Mouse (Mus musculus): Measurements from ENCODE around the gene Cntnap5a. TPM values are rescaled to one million over a fixed set of nuclear protein-coding genes. Genes with fewer than 3 reads are reported as not detected.
"Not testable (repeated sequence)": the region's sequence is repeated elsewhere in the genome, so short reads cannot be mapped to it uniquely, and the experiment has no call there.

The Cntnap5a gene
- polyA plus RNA-seq, 1 experiment = 0.16 TPM

- Histone ChIP-seq H3K4me1 (ENCODE audit: control insufficient read depth, insufficient read depth, insufficient read length, low read length) (no peaks in the 10 kb centered on the region), H3K27ac (replicated peaks; ENCODE audit: low read depth, low read length) (no peak overlapping the region), H3K4me3 (ENCODE audit: insufficient read depth, low read depth, low read length) (no peak overlapping the region)
Observed at GRCm38 (mm10) chr1:116149764-116150369, 465.3 kb downstream of the Cntnap5a start.

GRCm38 (mm10) chr1:116184471-116184870 lies 499.9 kb downstream of the Cntnap5a start:
- no peak overlapping the region for H3K4me3 ChIP-seq (ENCODE audit: insufficient read depth, low read depth, low read length)
- H3K27ac ChIP-seq (replicated peaks; ENCODE audit: low read depth, low read length) = no peak overlapping the region
- no peaks in the 10 kb centered on the region for H3K4me1 ChIP-seq (ENCODE audit: control insufficient read depth, insufficient read depth, insufficient read length, low read length)

DNA sequence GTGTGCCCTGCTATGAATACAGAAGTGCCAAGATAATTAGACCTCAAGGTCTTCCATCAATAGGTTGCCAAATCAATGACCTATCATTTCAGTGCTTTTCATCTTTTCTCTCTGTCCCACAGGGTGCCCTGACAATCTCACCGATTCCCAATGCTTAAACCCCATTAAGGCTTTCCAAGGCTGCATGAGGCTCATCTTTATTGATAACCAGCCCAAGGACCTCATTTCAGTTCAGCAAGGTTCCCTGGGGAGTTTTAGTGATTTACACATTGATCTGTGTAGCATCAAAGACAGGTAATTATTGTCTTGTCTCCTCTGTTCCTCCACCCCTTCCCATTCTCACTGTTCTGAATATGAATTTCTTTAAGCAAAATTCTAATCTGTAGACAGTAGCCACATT lies 503.6 kb downstream of the Cntnap5a start:
- H3K4me1 ChIP-seq (ENCODE audit: control insufficient read depth, insufficient read depth, insufficient read length, low read length); H3K4me3 ChIP-seq (ENCODE audit: insufficient read depth, low read depth, low read length): not testable (repeated sequence)

GRCm38 (mm10) chr1:116192299-116192698 lies 507.7 kb downstream of the Cntnap5a start:
- no peaks in the 10 kb centered on the region for H3K4me1 ChIP-seq (ENCODE audit: control insufficient read depth, insufficient read depth, insufficient read length, low read length)
- no peak overlapping the region for H3K27ac ChIP-seq (replicated peaks; ENCODE audit: low read depth, low read length)
- no peak overlapping the region for H3K4me3 ChIP-seq (ENCODE audit: insufficient read depth, low read depth, low read length)

More for the DNA sequence above, 503.6 kb downstream of the Cntnap5a start:
- not testable (repeated sequence) for H3K27ac ChIP-seq (replicated peaks; ENCODE audit: low read depth, low read length)

- H3K4me1 ChIP-seq (ENCODE audit: control insufficient read depth, insufficient read depth, insufficient read length, low read length) = no peaks in the 10 kb centered on the region
- no peak overlapping the region for H3K27ac ChIP-seq (replicated peaks; ENCODE audit: low read depth, low read length)
- H3K4me3 ChIP-seq (ENCODE audit: insufficient read depth, low read depth, low read length) = no peak overlapping the region
Observed at GRCm38 (mm10) chr1:116216883-116217282, 532.3 kb downstream of the Cntnap5a start.

DNA sequence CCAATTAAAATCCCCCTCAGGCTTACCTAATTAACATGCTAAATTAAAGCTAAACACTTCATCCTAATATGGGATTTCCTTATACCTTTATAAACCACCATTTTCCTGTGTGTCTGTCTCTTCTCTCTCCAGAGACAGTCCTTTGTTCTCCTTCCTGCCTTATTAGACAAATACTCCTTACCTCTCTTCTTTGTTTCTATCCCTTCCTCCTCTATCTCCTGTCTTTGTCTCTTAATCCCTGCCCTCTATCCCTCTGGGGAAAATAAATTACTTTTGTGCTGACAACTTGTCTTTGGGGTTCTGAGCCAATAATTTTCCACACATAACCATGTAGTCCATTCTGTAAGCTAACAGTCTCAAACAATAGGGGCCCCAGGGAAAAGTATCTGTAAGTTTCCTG lies 556.0 kb downstream of the Cntnap5a start:
- no peak overlapping the region for H3K4me3 ChIP-seq (ENCODE audit: insufficient read depth, low read depth, low read length)
- no peaks in the 10 kb centered on the region for H3K4me1 ChIP-seq (ENCODE audit: control insufficient read depth, insufficient read depth, insufficient read length, low read length)
- H3K27ac ChIP-seq (replicated peaks; ENCODE audit: low read depth, low read length) = no peak overlapping the region

- Histone ChIP-seq H3K4me3 (ENCODE audit: insufficient read depth, low read depth, low read length) (no peak overlapping the region), H3K27ac (replicated peaks; ENCODE audit: low read depth, low read length) (no peak overlapping the region), H3K4me1 (ENCODE audit: control insufficient read depth, insufficient read depth, insufficient read length, low read length) (no peaks in the 10 kb centered on the region)
Observed at GRCm38 (mm10) chr1:116243856-116244255, 559.3 kb downstream of the Cntnap5a start.

GRCm38 (mm10) chr1:116281144-116281543 lies 596.6 kb downstream of the Cntnap5a start:
- Histone ChIP-seq H3K4me1 (ENCODE audit: control insufficient read depth, insufficient read depth, insufficient read length, low read length) (no peaks in the 10 kb centered on the region), H3K27ac (replicated peaks; ENCODE audit: low read depth, low read length) (no peak overlapping the region), H3K4me3 (ENCODE audit: insufficient read depth, low read depth, low read length) (no peak overlapping the region)

- Histone ChIP-seq H3K4me3 (ENCODE audit: insufficient read depth, low read depth, low read length) (no peak overlapping the region), H3K27ac (replicated peaks; ENCODE audit: low read depth, low read length) (no peak overlapping the region), H3K4me1 (ENCODE audit: control insufficient read depth, insufficient read depth, insufficient read length, low read length) (no peaks in the 10 kb centered on the region)
Observed at GRCm38 (mm10) chr1:116283968-116284367, 599.4 kb downstream of the Cntnap5a start.

- Histone ChIP-seq H3K27ac (replicated peaks; ENCODE audit: low read depth, low read length) (no peak overlapping the region), H3K4me3 (ENCODE audit: insufficient read depth, low read depth, low read length) (no peak overlapping the region), H3K4me1 (ENCODE audit: control insufficient read depth, insufficient read depth, insufficient read length, low read length) (no peaks in the 10 kb centered on the region)
Observed at GRCm38 (mm10) chr1:116306555-116306954, 622.0 kb downstream of the Cntnap5a start.

DNA sequence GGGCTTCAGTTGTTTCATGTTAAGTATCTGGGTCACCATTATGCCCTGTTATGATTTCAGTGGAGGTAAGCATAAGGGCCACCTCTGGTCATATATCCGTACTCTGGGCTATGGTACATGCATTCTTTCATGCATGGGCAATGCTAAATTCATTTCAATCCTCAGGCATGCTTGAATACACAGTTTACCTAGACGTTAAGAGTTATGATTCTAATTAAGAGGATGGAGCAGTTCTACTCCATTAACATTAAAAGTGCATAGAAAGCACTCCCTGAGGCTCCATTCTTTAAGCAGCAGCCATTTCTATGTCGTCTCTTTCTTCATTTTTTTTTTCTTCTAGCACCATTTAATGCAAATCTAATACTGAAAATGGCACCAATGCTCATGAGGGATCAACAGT lies 627.0 kb downstream of the Cntnap5a start:
- H3K4me3 ChIP-seq (ENCODE audit: insufficient read depth, low read depth, low read length) = no peak overlapping the region
- H3K4me1 ChIP-seq (ENCODE audit: control insufficient read depth, insufficient read depth, insufficient read length, low read length) = no peaks in the 10 kb centered on the region
- H3K27ac ChIP-seq (replicated peaks; ENCODE audit: low read depth, low read length) = no peak overlapping the region

DNA sequence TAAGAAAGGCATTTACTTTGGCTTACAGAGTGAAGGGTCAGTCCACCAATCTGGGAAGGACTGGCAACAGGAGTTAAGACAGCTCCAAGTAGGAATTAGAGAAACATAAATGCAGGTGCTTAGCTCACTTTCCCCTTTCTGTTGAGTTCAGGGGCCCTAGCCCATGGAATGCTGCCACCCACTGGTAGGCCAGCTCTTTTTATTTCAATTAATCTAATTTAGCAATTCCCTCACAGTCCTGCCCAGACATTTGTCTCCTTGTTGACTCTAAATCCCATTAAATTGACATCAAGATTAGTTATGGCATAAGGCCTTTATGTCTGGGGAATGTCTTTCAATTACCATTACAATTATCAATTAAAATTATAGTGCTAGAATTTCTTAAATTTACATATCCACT lies 628.7 kb downstream of the Cntnap5a start:
- H3K27ac ChIP-seq (replicated peaks; ENCODE audit: low read depth, low read length) = no peak overlapping the region

DNA sequence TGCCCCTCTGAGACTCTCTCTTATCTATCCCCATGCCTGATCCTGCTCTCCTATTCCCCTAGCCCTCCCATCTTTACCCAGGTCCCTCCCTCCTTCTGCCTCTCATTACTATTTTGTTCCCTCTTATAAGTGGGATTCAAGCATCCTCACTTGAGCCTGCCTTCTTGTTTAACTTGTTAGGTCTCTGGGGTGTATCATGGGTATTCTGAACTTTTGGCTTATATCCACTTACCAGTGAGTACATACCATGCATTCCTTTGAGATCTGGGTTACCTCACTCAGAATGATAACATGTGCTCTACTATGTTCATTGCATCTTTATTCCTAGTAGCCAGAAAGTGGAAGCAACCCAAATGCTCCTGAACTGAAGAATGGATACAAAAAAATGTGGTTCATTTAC lies 639.9 kb downstream of the Cntnap5a start:
- Histone ChIP-seq H3K27ac (replicated peaks; ENCODE audit: low read depth, low read length) (no peak overlapping the region), H3K4me3 (ENCODE audit: insufficient read depth, low read depth, low read length) (no peak overlapping the region), H3K4me1 (ENCODE audit: control insufficient read depth, insufficient read depth, insufficient read length, low read length) (no peaks in the 10 kb centered on the region)

More for the DNA sequence above, 628.7 kb downstream of the Cntnap5a start:
- no peaks in the 10 kb centered on the region for H3K4me1 ChIP-seq (ENCODE audit: control insufficient read depth, insufficient read depth, insufficient read length, low read length)
- no peak overlapping the region for H3K4me3 ChIP-seq (ENCODE audit: insufficient read depth, low read depth, low read length)

DNA sequence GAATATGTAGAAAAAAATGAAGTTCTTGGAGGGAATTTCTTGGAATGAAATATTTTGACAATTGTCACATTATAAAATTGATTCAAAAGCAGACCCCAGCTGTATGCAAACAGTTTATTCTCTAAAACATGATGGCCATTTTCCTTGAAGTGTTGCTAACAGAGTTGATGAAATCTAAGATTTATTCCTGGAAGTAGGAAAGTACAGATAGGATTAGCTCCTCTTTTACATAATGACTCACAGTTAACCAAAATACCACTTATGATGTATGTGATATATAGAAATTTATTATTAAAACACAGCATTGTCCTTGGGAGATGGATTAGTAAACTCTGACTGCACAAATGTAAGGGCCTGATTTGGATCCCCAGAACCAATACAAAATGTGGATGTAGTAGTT lies 669.1 kb downstream of the Cntnap5a start:
- Histone ChIP-seq H3K4me3 (ENCODE audit: insufficient read depth, low read depth, low read length) (no peak overlapping the region), H3K27ac (replicated peaks; ENCODE audit: low read depth, low read length) (no peak overlapping the region), H3K4me1 (ENCODE audit: control insufficient read depth, insufficient read depth, insufficient read length, low read length) (no peaks in the 10 kb centered on the region)

DNA sequence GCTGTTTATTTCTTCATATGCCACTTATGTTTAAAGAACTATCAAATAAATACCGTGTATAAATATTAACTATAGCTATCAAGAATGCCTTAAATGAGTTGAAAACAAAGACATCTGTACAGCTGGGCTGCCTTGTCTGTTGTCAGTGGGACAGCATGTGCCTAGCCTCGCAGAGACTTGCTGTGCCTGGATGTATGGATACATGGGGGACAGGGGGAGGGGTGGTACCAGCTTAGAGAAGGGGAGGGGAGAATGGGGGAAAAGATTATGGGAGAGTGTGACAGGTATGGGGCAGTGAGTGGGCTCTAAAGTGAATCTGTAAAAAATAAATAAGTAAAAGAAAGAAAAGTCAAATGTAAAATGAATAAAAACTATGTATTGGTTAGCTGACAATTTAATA lies 681.0 kb downstream of the Cntnap5a start:
- Histone ChIP-seq H3K4me1 (ENCODE audit: control insufficient read depth, insufficient read depth, insufficient read length, low read length) (no peaks in the 10 kb centered on the region), H3K4me3 (ENCODE audit: insufficient read depth, low read depth, low read length) (no peak overlapping the region), H3K27ac (replicated peaks; ENCODE audit: low read depth, low read length) (no peak overlapping the region)

DNA sequence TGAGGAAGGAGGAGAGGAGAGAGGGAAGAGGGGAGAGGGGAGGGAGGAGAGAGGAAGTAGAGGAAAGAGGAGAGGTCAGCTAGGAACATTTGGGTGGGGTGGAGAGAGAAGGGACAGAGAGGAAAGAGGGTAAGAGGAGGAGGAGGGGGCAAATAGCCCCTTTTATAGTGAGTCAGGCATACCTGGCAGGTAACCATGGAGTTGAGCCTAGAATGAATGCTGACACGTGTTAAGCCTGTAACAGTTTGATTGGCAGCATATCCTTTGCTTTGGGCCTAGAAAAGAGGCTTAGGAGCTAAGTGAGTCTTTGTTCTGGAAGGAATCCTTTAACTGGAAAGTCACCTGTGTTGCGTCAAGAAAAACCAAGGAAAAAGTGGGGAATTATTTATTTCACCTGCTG lies 681.6 kb downstream of the Cntnap5a start:
- no peaks in the 10 kb centered on the region for H3K4me1 ChIP-seq (ENCODE audit: control insufficient read depth, insufficient read depth, insufficient read length, low read length)
- H3K4me3 ChIP-seq (ENCODE audit: insufficient read depth, low read depth, low read length) = no peak overlapping the region
- no peak overlapping the region for H3K27ac ChIP-seq (replicated peaks; ENCODE audit: low read depth, low read length)
